Mouse (Mus musculus) ES-E14 (cell line): ENCODE results near the gene Suclg1.

Experiments
- ZC3H11A ChIP-seq: IDR thresholded peaks from 2 replicates; pipeline ENCODE4 v1.6.1; 2012; ENCODE audit warnings: low read depth, mild to moderate bottlenecking, inconsistent platforms, low read length, borderline replicate concordance
- ZNF384 ChIP-seq: IDR thresholded peaks from 2 replicates; pipeline ENCODE4 v1.6.1; 2012; ENCODE audit warnings: low read depth, low read length, inconsistent platforms

DNA sequence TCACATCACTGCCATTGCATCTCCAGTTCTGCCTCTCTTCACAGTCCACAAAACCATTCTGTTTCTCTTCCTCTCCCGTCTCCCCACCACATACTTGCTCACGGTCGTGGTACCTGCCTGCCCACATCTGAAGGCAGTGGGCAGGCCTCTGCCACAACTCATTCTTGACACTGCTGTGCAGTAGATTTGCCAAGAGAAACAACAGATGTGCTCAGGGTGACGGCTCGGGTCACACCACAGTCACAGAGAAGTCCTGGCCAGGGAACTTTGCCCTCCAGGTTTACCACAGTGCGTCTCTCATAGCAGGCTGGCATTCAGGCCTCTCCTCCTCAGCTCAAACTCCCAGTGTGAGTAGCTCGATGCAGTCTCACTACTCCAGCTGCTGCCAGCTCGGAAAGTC is 31.5 kb downstream of the Suclg1 start:
- TF ChIP-seq ZC3H11A (no peak), ZNF384 (no peak)
